Mouse (Mus musculus): ENCODE results near the gene Msx3.

The Msx3 gene

GRCm38 (mm10) chr7:140059601-140060000 lies 10.7 kb upstream of the Msx3 start:
- in situ Hi-C loops (cut with MboI; ENCODE audit: unreplicated experiment in 2 of 2) = loop anchor here in 1 of 2 experiments (5.0 kb wide), 1 partner anchor 87 kb away; no protein-coding TSS in a partner anchor

- in situ Hi-C loops (cut with MboI; ENCODE audit: unreplicated experiment in 2 of 2) = loop anchor here in 1 of 2 experiments (5.0 kb wide), 1 partner anchor 86 kb away; no protein-coding TSS in a partner anchor
Measured at GRCm38 (mm10) chr7:140058528-140058927, 9.6 kb upstream of the Msx3 start.

- in situ Hi-C loops (cut with MboI; ENCODE audit: unreplicated experiment in 2 of 2) = loop anchor here in 1 of 2 experiments (5.0 kb wide), 1 partner anchor 85 kb away; no protein-coding TSS in a partner anchor
Measured at GRCm38 (mm10) chr7:140057413-140058407, 8.8 kb upstream of the Msx3 start.

- in situ Hi-C loops (cut with MboI; ENCODE audit: unreplicated experiment in 2 of 2) = no loop called here
Measured at GRCm38 (mm10) chr7:140054124-140054523, 5.2 kb upstream of the Msx3 start.

GRCm38 (mm10) chr7:140049115-140049689 lies 313 bp upstream of the Msx3 start:
- in situ Hi-C loops (cut with MboI; ENCODE audit: unreplicated experiment in 2 of 2) = no loop called here

GRCm38 (mm10) chr7:140047811-140048311 lies 1.0 kb downstream of the Msx3 start:
- in situ Hi-C loops (cut with MboI; ENCODE audit: unreplicated experiment in 2 of 2) = no loop called here

- in situ Hi-C loops (cut with MboI; ENCODE audit: unreplicated experiment in 2 of 2) = no loop called here
Measured at GRCm38 (mm10) chr7:140045546-140045945, 3.3 kb downstream of the Msx3 start.

- in situ Hi-C loops (cut with MboI; ENCODE audit: unreplicated experiment in 2 of 2) = no loop called here
Measured at GRCm38 (mm10) chr7:140042728-140043127, 6.2 kb downstream of the Msx3 start.

- in situ Hi-C loops (cut with MboI; ENCODE audit: unreplicated experiment in 2 of 2) = loop anchor here (5.0 kb wide), 1 partner anchor 80 kb away; the partner anchor contains the start of genes Echs1 (in 2 of the 2) and Paox (in 2 of the 2)
Measured at GRCm38 (mm10) chr7:140037171-140037555, 11.7 kb downstream of the Msx3 start.

GRCm38 (mm10) chr7:140036281-140037170 lies 12.4 kb downstream of the Msx3 start, which contains the start of the genes Zfp511 and Tubgcp2:
Gene Zfp511 (plus strand): TSS chr7:140036391.
Gene Tubgcp2 (minus strand): TSS chr7:140036669.
- in situ Hi-C loops (cut with MboI; ENCODE audit: unreplicated experiment in 2 of 2) = loop anchor here (5.0 kb wide), 1 partner anchor 81 kb away; the partner anchor contains the start of genes Echs1 (in 2 of the 2) and Paox (in 2 of the 2)

- in situ Hi-C loops (cut with MboI; ENCODE audit: unreplicated experiment in 2 of 2) = loop anchor here (5.0 kb wide), 1 partner anchor 82 kb away; the partner anchor contains the start of genes Echs1 (in 2 of the 2) and Paox (in 2 of the 2)
Measured at GRCm38 (mm10) chr7:140035456-140035855, 13.4 kb downstream of the Msx3 start.

GRCm38 (mm10) chr7:140033386-140033785 lies 15.5 kb downstream of the Msx3 start:
- in situ Hi-C loops (cut with MboI; ENCODE audit: unreplicated experiment in 2 of 2) = no loop called here

- in situ Hi-C loops (cut with MboI; ENCODE audit: unreplicated experiment in 2 of 2) = no loop called here
Measured at GRCm38 (mm10) chr7:140032366-140032765, 16.5 kb downstream of the Msx3 start.

- in situ Hi-C loops (cut with MboI; ENCODE audit: unreplicated experiment in 2 of 2) = no loop called here
Measured at GRCm38 (mm10) chr7:140031771-140032170, 17.1 kb downstream of the Msx3 start.

GRCm38 (mm10) chr7:140011336-140011735 lies 37.6 kb downstream of the Msx3 start:
- in situ Hi-C loops (cut with MboI; ENCODE audit: unreplicated experiment in 2 of 2) = no loop called here

- in situ Hi-C loops (cut with MboI; ENCODE audit: unreplicated experiment in 2 of 2) = no loop called here
Measured at GRCm38 (mm10) chr7:140007781-140008180, 41.1 kb downstream of the Msx3 start.

- in situ Hi-C loops (cut with MboI; ENCODE audit: unreplicated experiment in 2 of 2) = no loop called here
Measured at GRCm38 (mm10) chr7:140006861-140007611, 41.9 kb downstream of the Msx3 start.

- in situ Hi-C loops (cut with MboI; ENCODE audit: unreplicated experiment in 2 of 2) = no loop called here
Measured at GRCm38 (mm10) chr7:140004666-140005065, 44.2 kb downstream of the Msx3 start.

- in situ Hi-C loops (cut with MboI; ENCODE audit: unreplicated experiment in 2 of 2) = no loop called here
Measured at GRCm38 (mm10) chr7:140001086-140001740, 47.7 kb downstream of the Msx3 start.

All from v-Abl transformed pro-B cells (cell line).